Mouse (Mus musculus) neural tube, embryonic 13.5 days (tissue): ENCODE measurements around the gene Ctnna3. TPM values are rescaled to one million over a fixed set of nuclear protein-coding genes. Genes with fewer than 3 reads are reported as not detected.
"Not testable (repeated sequence)": the region's sequence is repeated elsewhere in the genome, so short reads cannot be mapped to it uniquely, and the experiment has no call there.

ENCODE experiments used
- ATAC-seq: fragments of 200-750 bp; cut with Nextera tagmentation; 2 replicates; pipeline ENCODE4 v1.8.0; 2017; ENCODE audit warnings: low read depth, mild to moderate bottlenecking, moderate TSS enrichment, moderate library complexity
- H3K27ac ChIP-seq: fragments of 300-500 bp; sonication (generic); replicated peaks from 2 replicates; pipeline ENCODE4 v1.5.1; 2015; ENCODE audit warnings: moderate library complexity, mild to moderate bottlenecking, inconsistent platforms
- H3K27me3 ChIP-seq: fragments of 300-500 bp; sonication (generic); 2 replicates; pipeline ENCODE4 v1.6.1; 2015; ENCODE audit warnings: mild to moderate bottlenecking, inconsistent platforms
- H3K36me3 ChIP-seq: fragments of 300-500 bp; sonication (generic); 2 replicates; pipeline ENCODE4 v1.6.1; 2015; ENCODE audit warnings: mild to moderate bottlenecking, inconsistent platforms
- H3K4me1 ChIP-seq: fragments of 300-500 bp; sonication (generic); replicated peaks from 2 replicates; pipeline ENCODE4 v1.6.1; 2015; ENCODE audit warnings: inconsistent platforms
- H3K4me2 ChIP-seq: fragments of 300-500 bp; sonication (generic); 2 replicates; pipeline ENCODE4 v1.6.1; 2015; ENCODE audit warnings: inconsistent platforms, mild to moderate bottlenecking, moderate library complexity
- H3K4me3 ChIP-seq: fragments of 300-500 bp; sonication (generic); 2 replicates; pipeline ENCODE4 v1.5.1; 2015; ENCODE audit warnings: mild to moderate bottlenecking, inconsistent platforms
- H3K9ac ChIP-seq: fragments of 300-500 bp; sonication (generic); 2 replicates; pipeline ENCODE4 v1.6.1; 2015; ENCODE audit warnings: moderate library complexity, mild to moderate bottlenecking, inconsistent platforms
- H3K9me3 ChIP-seq: fragments of 300-500 bp; sonication (generic); 2 replicates; pipeline ENCODE4 v1.6.1; 2016; ENCODE audit warnings: inconsistent platforms
- WGBS: fragments of 180-500 bp; shearing (Covaris S2); methylation state at CpG from one replicate; pipeline ENCODE4 v1.1.7; 2015; 5-methylcytosine and 5-hydroxymethylcytosine counted together
- polyA plus RNA-seq: library from polyadenylated mRNA; unstranded; fragments of >200 nt; fragmentation: Nextera tagmentation; extraction: Ambion mirVana; gene quantifications from 2 replicates; pipeline ENCODE4 v1.2.1, GENCODE M21; 2015

Ctnna3 gene
- polyA plus RNA-seq, 1 experiment from 2014 or later: 3.7 TPM

- H3K27me3 ChIP-seq, H3K9ac ChIP-seq, H3K36me3 ChIP-seq, H3K27ac ChIP-seq, H3K9me3 ChIP-seq, H3K4me2 ChIP-seq, H3K4me3 ChIP-seq, H3K4me1 ChIP-seq, ATAC-seq: not testable (repeated sequence)
- 30% methylated on average over 3 of the region's 3 CpGs for WGBS
Observed at GRCm38 (mm10) chr10:64744099-64744498, 1314.2 kb downstream of the Ctnna3 start.

- Histone ChIP-seq H3K9me3 (no peaks in the 10 kb centered on the region), H3K4me1 (no peaks in the 10 kb centered on the region), H3K27me3 (no peaks in the 10 kb centered on the region), H3K4me2 (no peak overlapping the region), H3K9ac (no peak overlapping the region), H3K27ac (no peak overlapping the region), H3K4me3 (no peak overlapping the region), H3K36me3 (no peaks in the 10 kb centered on the region)
- no peak for ATAC-seq
Observed at GRCm38 (mm10) chr10:64748651-64749050, 1318.8 kb downstream of the Ctnna3 start.

- Histone ChIP-seq H3K4me1 (no peaks in the 10 kb centered on the region), H3K36me3 (no peaks in the 10 kb centered on the region), H3K9me3 (no peaks in the 10 kb centered on the region), H3K4me3 (no peak overlapping the region), H3K9ac (no peak overlapping the region), H3K4me2 (no peak overlapping the region), H3K27ac (no peak overlapping the region), H3K27me3 (no peaks in the 10 kb centered on the region)
- 47% methylated on average over 5 of the region's 5 CpGs for WGBS
- ATAC-seq: no peak
Observed at GRCm38 (mm10) chr10:64750791-64751190, 1320.9 kb downstream of the Ctnna3 start.

- Histone ChIP-seq H3K4me1 (no peaks in the 10 kb centered on the region), H3K4me2 (no peak overlapping the region), H3K9ac (no peak overlapping the region), H3K4me3 (no peak overlapping the region), H3K27ac (no peak overlapping the region), H3K27me3 (no peaks in the 10 kb centered on the region), H3K9me3 (no peaks in the 10 kb centered on the region), H3K36me3 (no peaks in the 10 kb centered on the region)
- no peak for ATAC-seq
- 95% methylated on average over 1 of the region's 1 CpGs for WGBS
Observed at GRCm38 (mm10) chr10:64836315-64836714, 1406.4 kb downstream of the Ctnna3 start.

GRCm38 (mm10) chr10:64861439-64861838 is 1431.5 kb downstream of the Ctnna3 start:
- Histone ChIP-seq H3K9ac (no peak overlapping the region), H3K4me2 (no peak overlapping the region), H3K27me3 (no peaks in the 10 kb centered on the region), H3K36me3 (no peaks in the 10 kb centered on the region), H3K27ac (no peak overlapping the region), H3K4me3 (no peak overlapping the region), H3K9me3 (no peaks in the 10 kb centered on the region), H3K4me1 (no peaks in the 10 kb centered on the region)
- 87% methylated on average over 2 of the region's 2 CpGs for WGBS
- ATAC-seq: no peak

GRCm38 (mm10) chr10:64870888-64871287 is 1441.0 kb downstream of the Ctnna3 start:
- 0 out of 2 replicates have a peak, but pooled peaks cover 4% of the 10 kb centered on the region for H3K9me3 ChIP-seq
- WGBS: 49% methylated on average over 3 of the region's 3 CpGs
- no peak overlapping the region for H3K9ac ChIP-seq
- no peaks in the 10 kb centered on the region for H3K36me3 ChIP-seq
- H3K4me2 ChIP-seq: no peak overlapping the region
- no peak overlapping the region for H3K27ac ChIP-seq
- no peaks in the 10 kb centered on the region for H3K27me3 ChIP-seq
- H3K4me1 ChIP-seq: no peaks in the 10 kb centered on the region
- ATAC-seq: no peak
- no peak overlapping the region for H3K4me3 ChIP-seq

- H3K4me2 ChIP-seq: no peak overlapping the region
- no peak overlapping the region for H3K27ac ChIP-seq
- whole genome bisulfite sequencing: 85% methylated on average over 2 of the region's 2 CpGs
- H3K27me3 ChIP-seq: no peaks in the 10 kb centered on the region
- H3K4me3 ChIP-seq: no peak overlapping the region
- no peak for ATAC-seq
- no peak overlapping the region for H3K9ac ChIP-seq
- H3K9me3 ChIP-seq: no peaks in the 10 kb centered on the region
- H3K36me3 ChIP-seq: no peaks in the 10 kb centered on the region
- no peaks in the 10 kb centered on the region for H3K4me1 ChIP-seq
Observed at GRCm38 (mm10) chr10:64876506-64876905, 1446.6 kb downstream of the Ctnna3 start.

GRCm38 (mm10) chr10:64879860-64880259 is 1450.0 kb downstream of the Ctnna3 start:
- H3K9ac ChIP-seq: no peak overlapping the region
- H3K4me2 ChIP-seq: no peak overlapping the region
- no peaks in the 10 kb centered on the region for H3K4me1 ChIP-seq
- no peaks in the 10 kb centered on the region for H3K9me3 ChIP-seq
- H3K36me3 ChIP-seq: no peaks in the 10 kb centered on the region
- H3K27ac ChIP-seq: no peak overlapping the region
- 84% methylated on average over 3 of the region's 3 CpGs for WGBS
- no peak for ATAC-seq
- no peaks in the 10 kb centered on the region for H3K27me3 ChIP-seq
- no peak overlapping the region for H3K4me3 ChIP-seq

- WGBS: 92% methylated on average over 9 of the region's 9 CpGs
- H3K9ac ChIP-seq: no peak overlapping the region
- H3K9me3 ChIP-seq: no peaks in the 10 kb centered on the region
- H3K4me2 ChIP-seq: no peak overlapping the region
- no peak for ATAC-seq
- H3K4me1 ChIP-seq: no peaks in the 10 kb centered on the region
- no peak overlapping the region for H3K4me3 ChIP-seq
- no peak overlapping the region for H3K27ac ChIP-seq
- no peaks in the 10 kb centered on the region for H3K27me3 ChIP-seq
- H3K36me3 ChIP-seq: no peaks in the 10 kb centered on the region
Observed at GRCm38 (mm10) chr10:64886946-64887345, 1457.0 kb downstream of the Ctnna3 start.

GRCm38 (mm10) chr10:64892458-64892857 is 1462.6 kb downstream of the Ctnna3 start:
- ATAC-seq: no peak
- Histone ChIP-seq H3K27ac (no peak overlapping the region), H3K4me2 (no peak overlapping the region), H3K36me3 (no peaks in the 10 kb centered on the region), H3K4me1 (no peaks in the 10 kb centered on the region), H3K27me3 (no peaks in the 10 kb centered on the region), H3K4me3 (no peak overlapping the region), H3K9ac (no peak overlapping the region), H3K9me3 (no peaks in the 10 kb centered on the region)

GRCm38 (mm10) chr10:64898739-64899138 is 1468.8 kb downstream of the Ctnna3 start:
- no peaks in the 10 kb centered on the region for H3K36me3 ChIP-seq
- H3K9me3 ChIP-seq: no peaks in the 10 kb centered on the region
- no peak overlapping the region for H3K4me3 ChIP-seq
- no peaks in the 10 kb centered on the region for H3K4me1 ChIP-seq
- no peak overlapping the region for H3K4me2 ChIP-seq
- no peak for ATAC-seq
- no peak overlapping the region for H3K9ac ChIP-seq
- no peak overlapping the region for H3K27ac ChIP-seq
- H3K27me3 ChIP-seq: no peaks in the 10 kb centered on the region
- WGBS: 94% methylated on average over 1 of the region's 1 CpGs

GRCm38 (mm10) chr10:64901726-64902125 is 1471.8 kb downstream of the Ctnna3 start:
- 81% methylated on average over 3 of the region's 3 CpGs for WGBS
- no peaks in the 10 kb centered on the region for H3K27me3 ChIP-seq
- H3K27ac ChIP-seq: no peak overlapping the region
- ATAC-seq: no peak
- H3K4me3 ChIP-seq: no peak overlapping the region
- H3K4me1 ChIP-seq: no peaks in the 10 kb centered on the region
- H3K4me2 ChIP-seq: no peak overlapping the region
- no peak overlapping the region for H3K9ac ChIP-seq
- H3K36me3 ChIP-seq: no peaks in the 10 kb centered on the region
- no peaks in the 10 kb centered on the region for H3K9me3 ChIP-seq

- no peaks in the 10 kb centered on the region for H3K4me1 ChIP-seq
- ATAC-seq: no peak
- H3K4me2 ChIP-seq: no peak overlapping the region
- WGBS: 87% methylated on average over 7 of the region's 7 CpGs
- no peaks in the 10 kb centered on the region for H3K36me3 ChIP-seq
- H3K9ac ChIP-seq: no peak overlapping the region
- H3K27me3 ChIP-seq: no peaks in the 10 kb centered on the region
- H3K27ac ChIP-seq: no peak overlapping the region
- H3K9me3 ChIP-seq: no peaks in the 10 kb centered on the region
- no peak overlapping the region for H3K4me3 ChIP-seq
Observed at GRCm38 (mm10) chr10:64940975-64941374, 1511.1 kb downstream of the Ctnna3 start.
